Mouse (Mus musculus) central nervous system, embryonic 18 days (tissue): ENCODE data around the gene Pxylp1. TPM values are rescaled to one million over a fixed set of nuclear protein-coding genes. Genes with fewer than 3 reads are reported as not detected.

Experiments
- polyA plus RNA-seq: library from polyadenylated mRNA; depleted of rRNA; stranded (reverse); fragments of >200 nt; gene quantifications from 2 replicates; pipeline ENCODE4 v1.2.3, GENCODE M21; 2012; rRNA removed

Pxylp1 gene
- 18.6 and 19.2 TPM in 2 replicates for polyA plus RNA-seq

DNA sequence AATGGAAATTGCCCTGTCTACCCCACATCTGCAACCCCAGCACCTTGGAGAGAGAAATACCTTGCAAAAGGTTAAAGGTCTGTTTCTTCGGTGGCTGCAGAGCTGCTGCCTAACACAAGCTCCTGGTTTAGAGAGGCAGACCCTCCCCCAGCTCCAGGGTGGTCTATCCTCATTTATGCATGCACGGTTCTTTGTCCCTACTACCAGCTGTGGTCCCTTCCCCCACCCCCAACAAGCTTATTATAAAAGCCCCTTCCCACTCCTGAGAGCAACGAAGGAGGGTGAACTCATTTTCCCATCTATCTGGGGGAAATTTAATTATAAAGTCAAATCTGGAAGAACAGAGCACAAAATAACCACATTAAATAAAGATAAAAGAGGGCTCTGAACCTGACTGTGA lies at the start of gene Pxylp1:
Gene Pxylp1, minus strand, starts transcription at position 124 of the 400 bp plus-strand sequence.

Other genes with a start within 250 kb of the Pxylp1 start
- 10.8 and 11.6 TPM in 2 replicates for gene Zbtb38, start 139.8 kb downstream of the Pxylp1 start, polyA plus RNA-seq
- 12.5 and 13.0 TPM in 2 replicates for gene Spsb4, start 126.2 kb upstream of the Pxylp1 start, polyA plus RNA-seq
- gene Slc25a36, start 218.5 kb upstream of the Pxylp1 start, polyA plus RNA-seq = 91.6 and 94.9 TPM in 2 replicates